Mouse (Mus musculus): ENCODE data around the gene Sdr9c7. TPM values are rescaled to one million over a fixed set of nuclear protein-coding genes. Genes with fewer than 3 reads are reported as not detected.

Gene Sdr9c7
- total and polyA plus RNA-seq, 3 experiments = not detected

- H3K27me3 ChIP-seq (ENCODE audit: control insufficient read depth in 1 of 2, insufficient read depth in 2 of 2, low read length in 2 of 2) = peaks cover 9 to 10% of the 10 kb centered on the region in 2 experiments
- no peak overlapping the region for H3K4me3 ChIP-seq (ENCODE audit: control insufficient read depth in 1 of 2, insufficient read depth in 1 of 2, low read depth in 2 of 2, low read length in 2 of 2)
- no peak for DNase-seq (ENCODE audit: low read depth, low spot score)
- no peaks in the 10 kb centered on the region for H3K9me3 ChIP-seq (replicated peaks; ENCODE audit: insufficient read depth, low read length)
- H3K9ac ChIP-seq (ENCODE audit: control insufficient read depth, low read depth, low read length, poor library complexity, severe bottlenecking) = no peak overlapping the region
- H3K27ac ChIP-seq (ENCODE audit: control insufficient read depth, low read depth, low read length) = no peak overlapping the region
- TF ChIP-seq ZNF384 (IDR thresholded peaks at IDR 0.05; ENCODE audit: low read depth, low read length) = no peak
- no peak for TF ChIP-seq BHLHE40 (IDR thresholded peaks at IDR 0.05; ENCODE audit: borderline replicate concordance, low read depth, low read length)
- no peak for TF ChIP-seq JUND (IDR thresholded peaks at IDR 0.05; ENCODE audit: low read depth, low read length)
- TF ChIP-seq POLR2A (IDR thresholded peaks at IDR 0.05; ENCODE audit: control insufficient read depth in 1 of 2, insufficient read depth in 1 of 2, low read depth in 1 of 2, low read length in 2 of 2, poor library complexity in 1 of 2) = no peak
- no peak for TF ChIP-seq CHD2 (IDR thresholded peaks at IDR 0.05; ENCODE audit: low read length)
- TF ChIP-seq ETS1 (IDR thresholded peaks at IDR 0.05; ENCODE audit: low read depth, low read length) = no peak
- TF ChIP-seq MAZ (IDR thresholded peaks at IDR 0.05; ENCODE audit: low read depth, low read length) = no peak
- TF ChIP-seq NRF1 (IDR thresholded peaks at IDR 0.05; ENCODE audit: insufficient read depth, low read depth, low read length, poor library complexity, severe bottlenecking) = no peak
- no peak for TF ChIP-seq UBTF (IDR thresholded peaks at IDR 0.05; ENCODE audit: borderline replicate concordance, insufficient read depth, low read depth, low read length)
- TF ChIP-seq EP300 (IDR thresholded peaks at IDR 0.05; ENCODE audit: low read depth in 1 of 2, low read length in 2 of 2) = no peak
- TF ChIP-seq CHD1 (IDR thresholded peaks at IDR 0.05; ENCODE audit: low read depth, low read length) = no peak
- no peak for TF ChIP-seq SMC3 (IDR thresholded peaks at IDR 0.05; ENCODE audit: low read depth, low read length)
- TF ChIP-seq MYB (IDR thresholded peaks at IDR 0.05; ENCODE audit: low read depth, low read length) = no peak
- TF ChIP-seq SIN3A (IDR thresholded peaks at IDR 0.05; ENCODE audit: low read length) = no peak
- TF ChIP-seq HCFC1 (IDR thresholded peaks at IDR 0.05; ENCODE audit: low read depth, low read length) = no peak
- H3K4me1 ChIP-seq (ENCODE audit: control insufficient read depth in 1 of 2, insufficient read depth in 2 of 2, low read length in 2 of 2) = no peaks in the 10 kb centered on the region
- H3K36me3 ChIP-seq (ENCODE audit: control insufficient read depth in 1 of 2, insufficient read depth in 2 of 2, low read length in 2 of 2) = no peaks in the 10 kb centered on the region
- no peaks in the 10 kb centered on the region for H3K79me2 ChIP-seq (ENCODE audit: control insufficient read depth, insufficient read depth, low read length, poor library complexity)
These were observed 4.8 kb downstream of the Sdr9c7 start for GRCm38 (mm10) chr10:127903116-127903515.

- H3K27ac ChIP-seq (ENCODE audit: control insufficient read depth, low read depth, low read length) = no peak overlapping the region
- no peak overlapping the region for H3K4me3 ChIP-seq (ENCODE audit: control insufficient read depth in 1 of 2, insufficient read depth in 1 of 2, low read depth in 2 of 2, low read length in 2 of 2)
- H3K4me1 ChIP-seq (ENCODE audit: control insufficient read depth in 1 of 2, insufficient read depth in 2 of 2, low read length in 2 of 2) = no peaks in the 10 kb centered on the region
- no peaks in the 10 kb centered on the region for H3K36me3 ChIP-seq (ENCODE audit: control insufficient read depth in 1 of 2, insufficient read depth in 2 of 2, low read length in 2 of 2)
- H3K9ac ChIP-seq (ENCODE audit: control insufficient read depth, low read depth, low read length, poor library complexity, severe bottlenecking) = no peak overlapping the region
- peak; percentile 21 for DNase-seq (ENCODE audit: low read depth, low spot score)
- no peaks in the 10 kb centered on the region for H3K79me2 ChIP-seq (ENCODE audit: control insufficient read depth, insufficient read depth, low read length, poor library complexity)
- H3K27me3 ChIP-seq (ENCODE audit: control insufficient read depth in 1 of 2, insufficient read depth in 2 of 2, low read length in 2 of 2) = peaks cover 5% of the 10 kb centered on the region in 2 experiments; a peak in 3 of 4 replicates
- H3K9me3 ChIP-seq (replicated peaks; ENCODE audit: insufficient read depth, low read length) = no peaks in the 10 kb centered on the region
- no peak for TF ChIP-seq MAX (IDR thresholded peaks at IDR 0.05; ENCODE audit: low read length)
- TF ChIP-seq SMC3 (IDR thresholded peaks at IDR 0.05; ENCODE audit: low read depth, low read length) = no peak
- TF ChIP-seq EP300 (IDR thresholded peaks at IDR 0.05; ENCODE audit: low read depth in 1 of 2, low read length in 2 of 2) = no peak
- no peak for TF ChIP-seq ELF1 (IDR thresholded peaks at IDR 0.05; ENCODE audit: low read depth, low read length)
- TF ChIP-seq CTCF (IDR thresholded peaks at IDR 0.05 in 2 of 3, conservative IDR thresholded peaks at IDR 0.05 in 1 of 3; ENCODE audit: control insufficient read depth in 1 of 3, insufficient read depth in 1 of 3, low read depth in 2 of 3, low read length in 3 of 3, poor library complexity in 1 of 3, severe bottlenecking in 1 of 3) = no peak
- TF ChIP-seq BHLHE40 (IDR thresholded peaks at IDR 0.05; ENCODE audit: borderline replicate concordance, low read depth, low read length) = no peak
- TF ChIP-seq E2F4 (IDR thresholded peaks at IDR 0.05; ENCODE audit: borderline replicate concordance, low read depth, low read length) = no peak
These were observed 6.6 kb downstream of the Sdr9c7 start for GRCm38 (mm10) chr10:127904718-127905446.
